ENCODE assay signal across 9 mouse cellular contexts in genomic region chr14:32599290-32600041, GRCm38 (mm10). TPM values are rescaled to one million over a fixed set of nuclear protein-coding genes. Genes with fewer than 3 reads are reported as not detected.
DNase-seq lines count a peak whose midpoint lies in the region; ATAC-seq lines count a peak whose summit lies in the region.
"Had no signal": no experiment of that assay in that cellular context is flagged by ENCODE, and none has a peak within 500 bp of the region (broad histone marks: within the 10 kb centered on the region; RNA-seq: fewer than 3 reads in every experiment).

TSS of gene Prrxl1 (plus strand) at chr14:32599407.

- peak within 1 kb of the TSS; percentile 29 for H3K4me3 ChIP-seq in heart, embryonic 14.5 days (ENCODE audit: control insufficient read depth in 1 of 2, insufficient read depth in 1 of 2, low read depth in 1 of 2, low read length in 2 of 2)
- peak within 1 kb of the TSS; percentile 37 for H3K4me3 ChIP-seq in midbrain, embryonic 16.5 days (ENCODE audit: low read depth, low read length)

- H3K36me3 ChIP-seq in heart, embryonic 14.5 days (ENCODE audit: control insufficient read depth, insufficient read depth, low read length), result no peaks in the 10 kb centered on the region
- H3K36me3 ChIP-seq in midbrain, embryonic 16.5 days (ENCODE audit: control insufficient read depth, insufficient read depth, low read length), result no peaks in the 10 kb centered on the region

- H3K4me1 ChIP-seq in heart, embryonic 14.5 days (ENCODE audit: control insufficient read depth in 2 of 2, insufficient read depth in 2 of 2, low read length in 2 of 2), result peaks cover 6 to 16% of the 10 kb centered on the region in 2 experiments; a peak in 2 of 4 replicates
- peaks cover 26% of the 10 kb centered on the region for H3K4me1 ChIP-seq in midbrain, embryonic 16.5 days (ENCODE audit: control insufficient read depth, insufficient read depth, low read length)

- H3K9me3 ChIP-seq in heart, embryonic 14.5 days (ENCODE audit: control insufficient read depth, low read length), result no peaks in the 10 kb centered on the region
- no peaks in the 10 kb centered on the region for H3K9me3 ChIP-seq in midbrain, embryonic 16.5 days (replicated peaks; ENCODE audit: control insufficient read depth, low read length, poor library complexity, severe bottlenecking)

- no peak for DNase-seq in heart, postnatal 36 days
- peak; percentile 40 for DNase-seq in adrenal gland, postnatal 36 days
- DNase-seq in heart, postnatal 14 days, result peak; percentile 7 to 13
- DNase-seq in urinary bladder, postnatal 14 days (ENCODE audit: low spot score), result no peak
- DNase-seq in yolk sac, embryonic 10.5 days (ENCODE audit: low spot score), result no peak
- DNase-seq in urinary bladder, postnatal 36 days (ENCODE audit: low spot score in 2 of 2), result no peak

- under 1% methylated on average over 53 of the region's 53 CpGs for WGBS in heart, embryonic 14.5 days
- WGBS in midbrain, embryonic 16.5 days, result under 1% methylated on average over 53 of the region's 53 CpGs

- no peak within 1 kb of the TSS for H3K9ac ChIP-seq in heart, embryonic 14.5 days (ENCODE audit: low read length)
- H3K9ac ChIP-seq in midbrain, embryonic 16.5 days (ENCODE audit: low read depth, low read length), result peak within 1 kb of the TSS; percentile 36; the same call in 1 of the 2 replicates

- no peak for ATAC-seq in heart, embryonic 14.5 days (ENCODE audit: insufficient number of reproducible peaks, insufficient read depth, low FRiP score, low read depth)
- peak; percentile 62 for ATAC-seq in midbrain, embryonic 16.5 days
- ATAC-seq: Patski had no signal

- no peak within 1 kb of the TSS for H3K27ac ChIP-seq in heart, embryonic 14.5 days (replicated peaks in 1 of 2; ENCODE audit: control insufficient read depth in 1 of 2, insufficient read depth in 1 of 2, low read depth in 2 of 2, low read length in 2 of 2)
- H3K27ac ChIP-seq in midbrain, embryonic 16.5 days (ENCODE audit: low read length), result no peak within 1 kb of the TSS

- peak within 1 kb of the TSS; percentile 63 for H3K4me2 ChIP-seq in heart, embryonic 14.5 days (ENCODE audit: low read length)
- peak within 1 kb of the TSS; percentile 63 for H3K4me2 ChIP-seq in midbrain, embryonic 16.5 days (ENCODE audit: low read length)

- peaks cover 100% of the 10 kb centered on the region for H3K27me3 ChIP-seq in heart, embryonic 14.5 days (ENCODE audit: control insufficient read depth, insufficient read depth, low read length)
- H3K27me3 ChIP-seq in midbrain, embryonic 16.5 days (ENCODE audit: control insufficient read depth, insufficient read depth, low read depth, low read length), result peaks cover 44% of the 10 kb centered on the region

- intact Hi-C loops in heart, postnatal 36 days (cut with DNase I), result no loop called here
- intact Hi-C loops in heart, postnatal 14 days (cut with DNase I), result no loop called here

RNA-seq across cellular contexts. Expression of gene Prrxl1, which starts in this region (rescaled TPM):
- polyA plus RNA-seq in heart, embryonic 14.5 days (2014; fragmentation: Nextera tagmentation; extraction: Ambion mirVana), result 0.07 and 0.19 TPM in 2 replicates
- not detected for total RNA-seq in heart, postnatal 36 days (2021)
- under 1 TPM; 0.73 to 0.76 TPM for total RNA-seq in adrenal gland, postnatal 36 days (2021)
- total RNA-seq in heart, postnatal 14 days (2021), result not detected
- 1.4 and 2.0 TPM in 2 replicates for polyA plus RNA-seq in midbrain, embryonic 16.5 days (2015; fragmentation: Nextera tagmentation; extraction: Ambion mirVana)
- polyA plus RNA-seq: Patski had no signal

Comparison
In these comparisons a context has a peak if more than half of its experiments do, and no peak if none do; other contexts are left out.
1. Peak in DNase-seq in adrenal gland, postnatal 36 days; RNA of the gene not detected or under 1 TPM.
2. Peak in DNase-seq in heart, postnatal 14 days; RNA of the gene not detected or under 1 TPM.